Mouse (Mus musculus) frontal cortex, postnatal 25 days (tissue): ENCODE measurements around the gene Ablim1.
A peak's percentile ranks its signal among the peaks of the same experiment; 100 is the strongest.

Experiments
- DNase-seq, 2 experiments: peaks; one replicate each; pipeline ENCODE4 v3.0.0; 2022; ENCODE audit warnings: low spot score in 2 of 2

Gene Ablim1

GRCm38 (mm10) chr19:57012068-57012467, 302.7 kb downstream of the Ablim1 start:
- no peak for DNase-seq

DNA sequence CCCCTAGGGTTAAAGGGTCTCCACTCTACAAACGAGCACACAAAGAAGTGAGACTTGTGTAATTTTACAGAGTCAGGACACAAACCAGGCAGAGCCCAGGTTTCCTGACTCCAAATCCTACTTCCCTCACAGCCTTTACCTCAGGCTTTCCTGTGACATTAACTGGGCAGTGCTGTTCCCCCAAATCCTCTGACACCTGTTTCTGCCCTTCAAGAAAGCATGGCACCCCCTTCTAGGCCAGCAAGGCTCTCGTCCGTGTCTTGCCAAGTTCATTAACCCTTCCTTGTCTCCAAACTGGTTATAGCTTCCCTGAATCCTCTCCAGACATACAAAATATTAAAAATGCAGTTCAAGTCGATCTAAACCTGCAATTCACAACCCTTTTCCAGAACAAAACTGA, 304.7 kb downstream of the Ablim1 start:
- no peak for DNase-seq

DNA sequence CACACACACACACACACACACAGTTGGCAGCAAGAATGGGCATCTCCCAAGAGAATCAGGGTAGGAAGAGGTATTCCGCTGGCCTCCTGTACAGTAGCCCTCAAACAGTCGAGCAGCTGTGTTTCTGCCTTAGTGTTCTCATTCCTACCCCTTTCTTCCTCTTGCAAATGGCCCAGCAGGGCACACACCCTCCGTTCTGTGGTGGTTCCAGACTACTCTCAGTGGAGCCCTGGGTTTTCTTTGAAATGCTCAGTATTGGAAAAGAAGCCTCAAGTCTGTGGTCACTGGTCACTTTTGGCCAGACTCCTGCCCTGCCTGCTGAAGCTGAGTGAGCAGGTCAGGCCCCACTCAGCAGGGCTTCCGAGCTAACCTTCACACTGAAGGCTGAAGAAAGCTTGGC, 305.1 kb downstream of the Ablim1 start:
- no peak for DNase-seq

DNA sequence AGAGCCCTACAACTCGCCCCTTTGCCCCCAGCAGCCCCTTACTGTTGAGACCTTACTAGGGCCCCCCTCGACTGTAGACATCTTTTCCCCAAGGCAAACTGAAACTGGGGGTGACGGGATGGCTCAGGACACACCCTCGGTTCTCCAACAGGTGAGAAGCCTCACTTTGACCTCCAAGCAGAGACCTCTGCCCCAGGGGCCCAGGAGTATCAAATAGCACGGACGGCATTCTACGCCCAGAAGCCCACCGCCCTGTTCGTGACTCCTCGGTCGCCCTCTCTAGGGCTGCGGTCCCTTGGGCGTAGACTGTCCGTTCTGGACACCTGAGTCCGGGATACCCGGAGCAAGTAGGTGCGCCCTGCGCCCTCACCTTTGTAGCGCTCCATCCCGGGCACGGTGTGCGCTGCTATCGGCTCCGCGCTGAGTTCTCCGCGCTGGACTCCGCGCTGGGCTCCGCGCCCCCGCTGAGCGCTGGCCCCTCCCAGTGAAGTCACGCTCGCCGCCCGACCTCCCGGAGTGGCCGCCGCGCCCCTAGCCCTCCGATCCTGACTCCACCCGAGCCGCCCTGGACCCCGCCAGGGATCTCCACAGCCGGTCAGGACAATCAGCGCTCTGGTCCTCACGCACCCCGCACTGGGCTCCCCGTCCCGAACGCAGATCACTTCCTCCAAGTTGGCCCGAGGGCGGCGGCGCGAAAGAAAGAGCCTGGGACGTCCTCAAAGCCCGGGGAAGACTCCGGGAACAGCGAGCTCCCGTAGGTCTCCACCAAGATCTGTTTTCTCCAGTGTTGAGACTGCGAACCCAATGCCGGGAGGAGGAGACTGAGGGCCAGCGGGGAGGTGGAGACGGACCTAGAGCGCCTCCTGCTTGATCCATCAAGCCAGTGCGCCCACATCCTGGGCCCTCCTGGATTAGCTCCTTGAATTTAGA, 306.7 kb downstream of the Ablim1 start, which contains the start of gene Afap1l2:
Gene Afap1l2 (minus strand): TSS at position 448 of the 930 bp plus-strand sequence.
- DNase-seq = peak in 1 of 2 experiments; percentile 18

DNA sequence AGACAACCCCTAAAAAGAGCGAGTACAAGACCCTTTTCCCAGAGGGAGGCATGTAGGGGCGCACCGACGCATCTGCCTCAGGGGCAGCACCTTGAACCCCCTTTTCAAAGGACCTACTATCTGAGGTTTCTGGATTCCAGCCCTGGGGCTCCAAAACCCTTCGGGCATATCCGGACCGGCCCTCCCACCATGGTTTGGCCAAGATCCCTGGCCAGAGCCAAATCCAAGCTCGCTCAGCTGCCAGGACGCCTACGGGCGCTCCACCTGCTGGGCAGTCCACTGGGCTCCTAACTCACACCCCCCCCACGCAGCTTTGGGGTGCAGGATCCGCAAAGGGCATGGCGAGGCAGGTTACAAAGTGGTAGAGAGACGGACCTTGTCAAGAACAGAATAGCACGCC, 307.4 kb downstream of the Ablim1 start:
- peak in 1 of 2 experiments; percentile 18 for DNase-seq

DNA sequence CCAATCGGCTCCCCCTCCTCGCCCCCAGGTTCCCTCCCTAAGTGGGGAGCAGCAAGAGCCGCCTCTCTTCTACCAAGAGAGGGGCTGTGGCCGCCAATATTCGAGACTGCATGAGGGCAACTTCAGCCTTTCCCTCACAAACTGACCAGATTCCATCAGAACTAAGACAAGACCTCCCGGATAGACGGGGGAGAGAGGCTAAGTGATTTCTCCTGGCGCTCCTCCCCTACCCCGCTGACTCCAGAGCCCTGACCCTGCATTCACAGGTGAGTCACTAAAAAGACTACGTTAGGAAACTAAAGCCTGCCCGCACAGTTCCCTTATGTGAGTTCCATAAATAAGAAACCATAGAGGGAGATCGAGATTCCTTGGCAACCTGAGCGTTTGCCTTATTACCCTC, 307.9 kb downstream of the Ablim1 start:
- DNase-seq = no peak

DNA sequence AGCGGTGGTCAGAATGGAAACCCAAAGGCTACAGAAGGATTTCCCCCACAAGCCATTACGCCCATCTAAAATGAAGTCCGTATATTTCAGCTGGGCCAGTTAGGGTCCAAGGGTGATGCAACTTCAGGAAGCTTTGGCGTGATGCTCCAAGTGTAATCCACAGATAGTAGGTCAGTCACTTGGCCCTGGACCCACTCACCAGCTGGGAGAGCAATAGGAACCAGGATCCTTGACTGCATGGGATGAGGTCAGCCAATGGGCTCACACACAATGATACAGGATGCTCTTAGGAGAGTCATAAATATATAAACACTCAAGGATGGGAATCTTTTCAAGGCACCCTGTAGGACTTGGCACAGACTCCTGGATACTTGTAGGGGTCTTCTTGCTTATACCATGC, 309.7 kb downstream of the Ablim1 start:
- no peak for DNase-seq

DNA sequence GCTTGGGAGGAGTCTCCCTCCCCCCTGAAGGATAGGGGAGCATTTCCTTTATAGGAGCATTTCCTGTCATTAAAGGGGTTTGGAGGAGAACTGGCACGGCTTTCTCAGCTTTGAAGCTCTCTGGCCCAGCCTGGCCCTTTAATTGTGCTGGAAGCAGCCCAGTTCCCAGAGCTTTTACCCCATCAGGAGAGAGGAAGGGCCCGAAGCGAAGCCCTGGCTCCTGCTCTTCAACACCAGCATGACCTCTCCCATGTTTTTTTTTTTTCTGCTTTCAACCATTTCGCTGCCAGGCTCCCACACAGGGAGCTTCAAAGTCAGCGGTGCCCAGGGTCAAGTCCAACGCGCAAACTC, 311.3 kb downstream of the Ablim1 start:
- no peak for DNase-seq

DNA sequence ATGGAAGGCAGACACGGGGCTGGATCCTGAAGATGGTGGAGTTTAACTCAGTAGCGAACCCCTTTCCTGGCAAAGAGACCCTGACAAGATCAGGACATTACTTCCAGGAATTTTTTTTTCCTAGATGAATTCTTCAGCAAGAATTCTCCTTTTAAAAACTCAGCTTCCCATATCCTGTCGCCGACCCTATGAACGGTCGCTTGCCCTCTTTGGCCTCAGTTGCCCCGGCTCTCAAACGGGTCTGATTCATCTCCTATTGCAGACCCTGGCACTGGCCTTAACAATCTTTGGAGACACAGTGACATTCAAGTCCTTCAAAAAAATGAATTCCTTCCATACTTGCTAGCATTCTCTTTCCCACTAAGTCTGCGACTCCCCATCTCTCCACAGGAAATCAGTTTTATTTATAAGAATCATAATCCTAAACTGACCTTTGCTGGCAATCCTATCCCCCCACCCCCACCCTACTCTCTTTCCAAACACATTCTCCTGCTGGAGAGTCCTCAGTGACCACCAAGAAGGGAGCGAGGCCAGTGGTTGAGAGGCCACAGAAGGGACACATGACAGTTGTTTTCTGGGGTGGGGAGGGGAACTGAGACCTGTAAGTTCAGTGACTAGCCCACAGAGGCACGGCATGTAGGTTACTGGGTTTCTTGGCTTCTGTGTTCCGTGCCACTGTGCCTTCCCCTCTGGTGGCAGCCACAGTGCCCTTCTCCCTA, 311.8 kb downstream of the Ablim1 start:
- no peak for DNase-seq

DNA sequence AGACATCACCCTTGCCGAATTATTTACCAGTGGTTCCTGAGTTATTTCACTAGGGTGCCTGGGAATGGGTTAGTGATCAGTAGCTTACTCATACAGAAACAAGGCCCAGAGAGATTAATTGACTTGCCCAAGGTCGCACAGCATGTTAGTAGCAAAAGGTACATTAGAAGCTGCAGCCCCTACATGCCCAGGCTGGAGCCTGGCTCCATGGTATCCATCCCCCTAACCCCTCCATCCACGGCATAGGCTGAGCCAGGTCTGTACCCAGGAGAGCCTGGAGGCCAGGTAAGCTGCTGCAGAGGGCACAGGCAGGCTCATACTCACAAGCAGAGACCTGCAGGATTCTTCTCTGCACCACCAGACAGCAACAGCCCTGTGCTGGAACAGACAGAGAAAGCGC, 312.8 kb downstream of the Ablim1 start:
- DNase-seq = no peak

GRCm38 (mm10) chr19:57000592-57000991, 314.1 kb downstream of the Ablim1 start:
- no peak for DNase-seq

DNA sequence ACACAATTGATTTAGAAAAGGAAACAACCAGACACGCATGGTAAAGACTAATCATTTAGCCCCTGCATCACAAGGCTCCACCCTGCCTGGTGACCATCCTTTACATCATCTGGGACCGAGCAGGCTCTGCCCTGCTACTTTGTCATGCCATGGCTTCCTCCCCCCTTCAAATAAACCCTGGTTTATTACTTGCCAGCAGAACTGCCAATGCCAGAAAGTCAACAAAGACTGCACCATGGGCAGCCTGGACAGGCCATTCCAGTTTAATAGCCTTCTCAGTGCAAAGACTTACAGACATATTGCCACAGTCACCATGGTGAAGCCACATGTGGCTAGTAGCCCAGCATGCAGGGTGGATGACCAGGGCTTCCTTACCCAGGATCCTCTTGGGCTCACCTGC, 314.9 kb downstream of the Ablim1 start:
- DNase-seq = no peak

DNA sequence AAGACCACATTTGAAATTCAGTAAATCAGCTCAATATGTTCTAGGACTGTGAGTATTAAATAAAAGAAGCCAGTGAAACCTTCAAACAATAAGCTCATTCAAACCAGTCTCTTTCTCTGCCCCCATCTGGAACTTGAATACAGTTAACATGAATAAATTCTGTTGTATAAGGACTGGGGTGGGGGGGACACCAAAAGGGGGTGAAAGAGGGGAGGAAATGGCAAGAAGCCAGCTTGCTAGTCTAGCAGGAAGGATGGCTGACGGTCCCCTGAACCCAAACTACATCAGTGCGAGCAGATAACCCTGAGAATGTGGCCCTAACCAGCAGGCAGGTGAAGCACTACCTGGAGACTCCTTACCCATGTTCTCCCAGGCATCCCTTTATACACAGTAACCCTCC, 315.8 kb downstream of the Ablim1 start:
- DNase-seq = no peak

DNA sequence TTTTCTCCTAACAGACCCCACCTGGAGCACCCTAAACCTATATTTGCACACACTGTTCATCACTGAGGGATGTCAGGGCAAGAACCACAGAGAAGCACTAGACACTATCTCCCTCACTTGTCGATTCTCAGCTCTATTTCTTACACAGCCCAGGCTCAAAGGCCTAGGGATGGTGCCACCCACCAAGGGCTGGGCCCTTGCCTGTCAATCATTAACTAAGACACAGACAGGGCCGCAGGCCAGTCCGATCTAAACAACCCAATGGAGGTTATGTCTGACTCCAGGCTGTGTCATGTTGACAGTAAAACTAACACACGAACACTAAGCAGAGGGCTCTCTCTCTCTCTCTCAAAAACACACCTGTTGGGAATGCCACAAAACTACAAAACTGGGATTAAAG, 316.4 kb downstream of the Ablim1 start:
- no peak for DNase-seq

DNA sequence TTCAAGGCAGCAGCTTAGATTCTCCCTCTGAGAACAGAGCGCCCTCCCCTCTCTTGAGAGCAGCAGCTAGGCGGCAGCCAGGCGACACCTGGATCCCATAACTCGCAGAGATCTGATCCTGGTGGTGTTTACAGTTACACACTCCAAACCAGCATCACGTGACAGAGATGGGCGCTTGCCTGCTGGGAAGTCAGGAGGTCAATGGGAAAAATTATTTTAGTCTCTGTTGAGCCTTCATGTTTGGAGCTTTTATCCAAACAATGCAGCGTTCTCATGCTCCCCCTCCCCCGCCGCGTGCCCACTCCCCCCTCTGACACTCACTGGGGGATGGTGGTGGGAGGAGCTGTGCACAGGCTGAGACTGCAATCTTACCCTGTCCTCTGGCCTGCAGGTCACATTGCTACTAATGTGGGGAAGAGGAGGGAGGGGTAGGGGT, 317.5 kb downstream of the Ablim1 start:
- no peak for DNase-seq

GRCm38 (mm10) chr19:56995441-56995840, 319.3 kb downstream of the Ablim1 start:
- no peak for DNase-seq

DNA sequence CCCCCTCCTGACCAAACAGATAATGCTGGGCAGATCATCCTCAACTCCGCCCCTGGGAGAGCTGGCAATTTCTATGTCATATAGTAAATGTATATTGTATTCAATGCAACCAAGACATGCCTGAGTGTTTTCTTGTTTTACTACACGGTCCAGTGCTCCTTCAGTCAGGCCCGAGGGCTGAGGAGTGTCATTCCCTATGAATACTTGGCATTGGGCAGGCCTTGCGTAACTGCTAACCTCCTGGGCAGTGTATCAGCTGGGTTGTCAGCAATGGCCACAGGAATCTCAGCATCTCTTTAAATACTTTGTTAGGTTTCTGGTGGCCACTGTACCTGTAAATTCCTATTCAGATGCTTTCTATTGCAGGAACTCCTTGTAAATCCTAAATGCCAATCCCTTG, 320.1 kb downstream of the Ablim1 start:
- no peak for DNase-seq

DNA sequence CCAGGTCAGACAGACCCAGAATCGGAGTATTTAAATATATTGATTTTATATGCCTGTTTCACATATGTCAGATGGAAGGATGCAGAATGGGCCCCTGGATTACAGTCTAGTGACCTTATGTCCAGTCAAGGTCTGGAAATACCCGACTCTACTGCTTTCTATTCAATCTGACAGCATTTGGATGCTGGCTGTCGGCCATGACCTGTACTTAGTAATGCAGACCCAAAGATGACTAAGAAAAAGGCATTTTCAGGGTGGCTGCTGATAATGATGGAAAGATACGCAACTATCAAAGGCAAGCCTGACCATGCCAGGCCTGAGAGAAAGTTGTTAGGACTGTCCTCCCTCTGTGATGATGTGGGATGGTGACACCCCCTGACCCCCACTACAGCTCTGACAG, 321.0 kb downstream of the Ablim1 start:
- no peak for DNase-seq

GRCm38 (mm10) chr19:56992978-56993545, 321.7 kb downstream of the Ablim1 start:
- DNase-seq = no peak

- DNase-seq = no peak
Measured at GRCm38 (mm10) chr19:56990367-56991111, 324.2 kb downstream of the Ablim1 start.

GRCm38 (mm10) chr19:56989171-56989570, 325.5 kb downstream of the Ablim1 start:
- DNase-seq = no peak

GRCm38 (mm10) chr19:56984229-56984628, 330.5 kb downstream of the Ablim1 start:
- DNase-seq = no peak
